24 mouse cellular contexts compared by ENCODE assay signal in the genomic region with DNA sequence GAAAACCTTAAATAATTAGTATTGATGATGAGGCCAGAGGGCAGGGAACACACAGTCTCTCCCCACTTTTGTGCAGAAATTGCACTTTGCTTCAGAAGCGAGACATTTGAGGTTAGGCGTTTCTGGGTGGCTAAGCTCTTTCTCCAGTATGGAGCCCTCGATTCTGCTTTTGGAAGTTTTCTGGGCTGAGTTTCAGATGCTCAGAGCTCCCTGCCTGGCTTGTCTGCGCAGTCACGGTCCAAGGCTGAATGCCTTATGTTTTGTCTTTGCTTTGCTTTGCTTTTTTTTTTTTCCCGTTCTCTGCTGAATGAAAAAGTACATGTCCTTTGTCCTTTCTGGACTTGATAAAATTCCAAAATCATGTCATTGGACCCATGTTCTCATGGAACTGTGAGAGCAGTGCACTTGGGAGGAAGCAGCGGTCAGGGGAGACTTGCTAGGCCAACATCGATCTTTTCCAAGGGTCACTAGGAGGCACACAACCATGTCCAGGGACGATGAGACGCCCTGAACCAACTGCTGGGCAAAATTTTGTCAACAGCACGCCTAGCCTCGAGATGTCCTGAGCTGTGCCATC.
A peak's percentile ranks its signal among the peaks of the same experiment; 100 is the strongest.
DNase-seq lines count a peak whose midpoint lies in the region; ATAC-seq and TF ChIP-seq lines count a peak whose summit lies in the region.
"Had no signal": no experiment of that assay in that cellular context is flagged by ENCODE, and none has a peak within 500 bp of the region (broad histone marks: within the 10 kb centered on the region; RNA-seq: fewer than 3 reads in every experiment).

No protein-coding gene starts in this region.

- no peaks in the 10 kb centered on the region for H3K9me3 ChIP-seq in forebrain, embryonic 16.5 days (ENCODE audit: control insufficient read depth, low read length)
- H3K9me3 ChIP-seq in forebrain, embryonic 12.5 days = no peaks in the 10 kb centered on the region
- no peaks in the 10 kb centered on the region for H3K9me3 ChIP-seq in hindbrain, embryonic 14.5 days (ENCODE audit: control insufficient read depth, low read length)
- no peaks in the 10 kb centered on the region for H3K9me3 ChIP-seq in hindbrain, embryonic 12.5 days (replicated peaks)
- no peaks in the 10 kb centered on the region for H3K9me3 ChIP-seq in liver, postnatal 0 days (ENCODE audit: low read length)
- H3K9me3 ChIP-seq: forebrain, embryonic 10.5 days; lung, embryonic 15.5 days; megakaryocyte, embryonic 14.5 days; neural tube, embryonic 13.5 days had no signal

- no peak for TF ChIP-seq CTCF in liver, adult 2 months (IDR thresholded peaks at IDR 0.05; ENCODE audit: low read depth, low read length)
- no peak for TF ChIP-seq CTCF in liver, postnatal 0 days (IDR thresholded peaks at IDR 0.05; ENCODE audit: low read depth)
- no peak for TF ChIP-seq CTCF in olfactory bulb, adult 2 months (IDR thresholded peaks at IDR 0.05; ENCODE audit: insufficient read depth, low read depth, low read length)

- no peak for TF ChIP-seq POLR2A in liver, adult 2 months (IDR thresholded peaks at IDR 0.05; ENCODE audit: extremely low read depth, insufficient read depth, low read length)
- TF ChIP-seq POLR2A in olfactory bulb, adult 2 months (IDR thresholded peaks at IDR 0.05; ENCODE audit: insufficient read depth, low read depth, low read length) = no peak

- ATAC-seq in forebrain, embryonic 16.5 days = peak; percentile 36; the same call in 1 of the 2 replicates
- ATAC-seq in forebrain, embryonic 12.5 days (ENCODE audit: low FRiP score) = no peak
- ATAC-seq in hindbrain, embryonic 14.5 days (ENCODE audit: low FRiP score) = no peak
- ATAC-seq in hindbrain, embryonic 12.5 days (ENCODE audit: low FRiP score) = no peak
- no peak for ATAC-seq in liver, postnatal 0 days
- ATAC-seq: CD4-positive, CD25-positive, alpha-beta regulatory T cell, adult 4 months; inflammation-experienced regulatory T-cells, adult 6 months had no signal

- H3K4me1 ChIP-seq in forebrain, embryonic 16.5 days (replicated peaks; ENCODE audit: control insufficient read depth, insufficient read depth, low read length) = peaks cover 25% of the 10 kb centered on the region
- peaks cover 53% of the 10 kb centered on the region for H3K4me1 ChIP-seq in forebrain, embryonic 12.5 days
- H3K4me1 ChIP-seq in hindbrain, embryonic 14.5 days (replicated peaks; ENCODE audit: control insufficient read depth, insufficient read depth, low read length) = peaks cover 14% of the 10 kb centered on the region
- peaks cover 36% of the 10 kb centered on the region for H3K4me1 ChIP-seq in hindbrain, embryonic 12.5 days
- no peaks in the 10 kb centered on the region for H3K4me1 ChIP-seq in liver, adult 2 months (ENCODE audit: control insufficient read depth, insufficient read depth, low read length)
- peaks cover 6% of the 10 kb centered on the region; the same call in 1 of the 2 replicates for H3K4me1 ChIP-seq in liver, postnatal 0 days (ENCODE audit: insufficient read depth)
- peaks cover 30% of the 10 kb centered on the region for H3K4me1 ChIP-seq in olfactory bulb, adult 2 months (ENCODE audit: control insufficient read depth, insufficient read depth, low read length)
- H3K4me1 ChIP-seq: megakaryocyte, embryonic 14.5 days had no signal

- 70% methylated on average over 12 of the region's 12 CpGs for WGBS in forebrain, embryonic 16.5 days
- WGBS in forebrain, embryonic 12.5 days = 89% methylated on average over 12 of the region's 12 CpGs
- WGBS in hindbrain, embryonic 14.5 days = 82% methylated on average over 12 of the region's 12 CpGs
- 82% methylated on average over 12 of the region's 12 CpGs for WGBS in hindbrain, embryonic 12.5 days
- WGBS in liver, adult 2 months = 82% methylated on average over 12 of the region's 12 CpGs
- 80% methylated on average over 12 of the region's 12 CpGs for WGBS in liver, postnatal 0 days (ENCODE audit: insufficient replicate concordance)
- 68% methylated on average over 12 of the region's 12 CpGs for WGBS in olfactory bulb, adult 2 months

- DNase-seq in hindbrain, embryonic 14.5 days (ENCODE audit: low spot score) = no peak
- DNase-seq in liver, adult 2 months (ENCODE audit: extremely low read depth, low read depth, low spot score) = peak; percentile 98
- no peak for DNase-seq in liver, postnatal 0 days
- DNase-seq in B cell, adult 2 months = no peak
- DNase-seq: cerebellum, adult 11-12 months; cerebellum, postnatal 10 days; gastrocnemius, postnatal 14 days; kidney, postnatal 10 days; lung, postnatal 36 days; midbrain, embryonic 14.5 days; thymus, adult 18-20 months; thymus, postnatal 4 days had no signal

- H3K27ac ChIP-seq in forebrain, embryonic 16.5 days (ENCODE audit: low read length) = no peak overlapping the region
- H3K27ac ChIP-seq in forebrain, embryonic 12.5 days = no peak overlapping the region
- peak overlapping the region; percentile 16; the same call in 1 of the 2 replicates for H3K27ac ChIP-seq in hindbrain, embryonic 14.5 days
- H3K27ac ChIP-seq in hindbrain, embryonic 12.5 days = no peak overlapping the region
- no peak overlapping the region for H3K27ac ChIP-seq in liver, adult 2 months (replicated peaks; ENCODE audit: insufficient read depth, low read depth, low read length)
- no peak overlapping the region for H3K27ac ChIP-seq in liver, postnatal 0 days (ENCODE audit: low read depth)
- peak overlapping the region; percentile 36 for H3K27ac ChIP-seq in olfactory bulb, adult 2 months (ENCODE audit: insufficient read depth, low read depth, low read length)
- H3K27ac ChIP-seq: forebrain, embryonic 10.5 days; heart, adult 2 months; liver, embryonic 14.5 days; lung, embryonic 15.5 days; neural tube, embryonic 13.5 days had no signal

- no peak overlapping the region for H3K4me2 ChIP-seq in forebrain, embryonic 16.5 days (ENCODE audit: low read length)
- H3K4me2 ChIP-seq in forebrain, embryonic 12.5 days = no peak overlapping the region
- H3K4me2 ChIP-seq in hindbrain, embryonic 14.5 days (replicated peaks) = no peak overlapping the region
- H3K4me2 ChIP-seq in hindbrain, embryonic 12.5 days (replicated peaks) = no peak overlapping the region
- H3K4me2 ChIP-seq in liver, postnatal 0 days (ENCODE audit: low read depth, low read length) = no peak overlapping the region
- H3K4me2 ChIP-seq: lung, embryonic 15.5 days; neural tube, embryonic 13.5 days had no signal

- no peaks in the 10 kb centered on the region for H3K27me3 ChIP-seq in forebrain, embryonic 16.5 days (replicated peaks; ENCODE audit: control insufficient read depth, insufficient read depth, low read length)
- 0 out of 2 replicates have a peak, but pooled peaks cover 8% of the 10 kb centered on the region for H3K27me3 ChIP-seq in forebrain, embryonic 12.5 days
- H3K27me3 ChIP-seq in hindbrain, embryonic 14.5 days (ENCODE audit: control insufficient read depth, insufficient read depth, low read length) = no peaks in the 10 kb centered on the region
- H3K27me3 ChIP-seq in hindbrain, embryonic 12.5 days = no peaks in the 10 kb centered on the region; the same call in 1 of the 2 replicates
- no peaks in the 10 kb centered on the region for H3K27me3 ChIP-seq in liver, adult 2 months (ENCODE audit: control insufficient read depth, insufficient read depth, low read length)
- no peaks in the 10 kb centered on the region for H3K27me3 ChIP-seq in liver, postnatal 0 days (ENCODE audit: insufficient read depth, low read length)
- H3K27me3 ChIP-seq: lung, embryonic 15.5 days; neural tube, embryonic 13.5 days had no signal

- no peak for TF ChIP-seq EP300 in liver, postnatal 0 days (IDR thresholded peaks at IDR 0.05; ENCODE audit: low read depth)

- no peak overlapping the region for H3K4me3 ChIP-seq in forebrain, embryonic 16.5 days (replicated peaks; ENCODE audit: low read length)
- no peak overlapping the region for H3K4me3 ChIP-seq in forebrain, embryonic 12.5 days (replicated peaks)
- H3K4me3 ChIP-seq in hindbrain, embryonic 14.5 days (replicated peaks; ENCODE audit: low read length) = no peak overlapping the region
- H3K4me3 ChIP-seq in hindbrain, embryonic 12.5 days = no peak overlapping the region
- no peak overlapping the region for H3K4me3 ChIP-seq in liver, adult 2 months (ENCODE audit: insufficient read depth, low read depth, low read length)
- H3K4me3 ChIP-seq in liver, postnatal 0 days (ENCODE audit: low read depth, low read length) = no peak overlapping the region
- H3K4me3 ChIP-seq in olfactory bulb, adult 2 months (ENCODE audit: insufficient read depth, low read depth, low read length) = no peak overlapping the region
- H3K4me3 ChIP-seq: forebrain, embryonic 10.5 days; heart, adult 2 months; lung, embryonic 15.5 days; megakaryocyte, embryonic 14.5 days; neural tube, embryonic 13.5 days had no signal

- H3K79me2 ChIP-seq in liver, adult 2 months (ENCODE audit: control insufficient read depth, insufficient read depth, low read length) = no peaks in the 10 kb centered on the region

- no peaks in the 10 kb centered on the region for H3K36me3 ChIP-seq in forebrain, embryonic 16.5 days (ENCODE audit: control insufficient read depth, insufficient read depth)
- no peaks in the 10 kb centered on the region for H3K36me3 ChIP-seq in forebrain, embryonic 12.5 days (replicated peaks)
- H3K36me3 ChIP-seq in hindbrain, embryonic 14.5 days (replicated peaks; ENCODE audit: control insufficient read depth, insufficient read depth) = no peaks in the 10 kb centered on the region
- H3K36me3 ChIP-seq in hindbrain, embryonic 12.5 days = no peaks in the 10 kb centered on the region
- H3K36me3 ChIP-seq in liver, adult 2 months (ENCODE audit: control insufficient read depth, insufficient read depth, low read length) = no peaks in the 10 kb centered on the region
- no peaks in the 10 kb centered on the region for H3K36me3 ChIP-seq in liver, postnatal 0 days (replicated peaks; ENCODE audit: insufficient read depth, low read length)
- H3K36me3 ChIP-seq: forebrain, embryonic 10.5 days; lung, embryonic 15.5 days; neural tube, embryonic 13.5 days had no signal

- H3K9ac ChIP-seq in forebrain, embryonic 16.5 days (replicated peaks; ENCODE audit: low read depth, low read length) = no peak overlapping the region
- no peak overlapping the region for H3K9ac ChIP-seq in forebrain, embryonic 12.5 days
- H3K9ac ChIP-seq in hindbrain, embryonic 14.5 days = no peak overlapping the region
- H3K9ac ChIP-seq in hindbrain, embryonic 12.5 days = no peak overlapping the region
- no peak overlapping the region for H3K9ac ChIP-seq in liver, adult 2 months (ENCODE audit: low read depth, low read length)
- H3K9ac ChIP-seq in liver, postnatal 0 days (replicated peaks) = no peak overlapping the region
- H3K9ac ChIP-seq: liver, embryonic 14.5 days; lung, embryonic 15.5 days; neural tube, embryonic 13.5 days had no signal

Comparison
In these comparisons a context has a peak if more than half of its experiments do, and no peak if none do; other contexts are left out.
1. H3K27ac ChIP-seq: peak in hindbrain, embryonic 14.5 days (single experiment) and olfactory bulb, adult 2 months (single experiment); none in forebrain, embryonic 16.5 days (single experiment), forebrain, embryonic 12.5 days (single experiment), hindbrain, embryonic 12.5 days (single experiment), liver, adult 2 months (single experiment) and liver, postnatal 0 days (single experiment).